In genomic region chr16:21214803-21215202, GRCm38 (mm10) we compare ENCODE assay signal across 12 mouse cellular contexts. TPM values are rescaled to one million over a fixed set of nuclear protein-coding genes. Genes with fewer than 3 reads are reported as not detected.
DNase-seq lines count a peak whose midpoint lies in the region; ATAC-seq and TF ChIP-seq lines count a peak whose summit lies in the region.
"Had no signal": no experiment of that assay in that cellular context is flagged by ENCODE, and none has a peak within 500 bp of the region (broad histone marks: within the 10 kb centered on the region; RNA-seq: fewer than 3 reads in every experiment).

No protein-coding gene starts in this region.

- TF ChIP-seq CTCF in E14TG2a.4 (conservative IDR thresholded peaks at IDR 0.05; ENCODE audit: low read length) = no peak
- TF ChIP-seq CTCF in MEL (IDR thresholded peaks at IDR 0.05 in 2 of 3, conservative IDR thresholded peaks at IDR 0.05 in 1 of 3; ENCODE audit: control insufficient read depth in 1 of 3, insufficient read depth in 1 of 3, low read depth in 2 of 3, low read length in 3 of 3, poor library complexity in 1 of 3, severe bottlenecking in 1 of 3) = no peak
- no peak for TF ChIP-seq CTCF in intestine, postnatal 0 days (IDR thresholded peaks at IDR 0.05; ENCODE audit: low read depth)

- TF ChIP-seq EP300 in MEL (IDR thresholded peaks at IDR 0.05; ENCODE audit: low read depth in 1 of 2, low read length in 2 of 2) = peak in 1 of 2 experiments; percentile 54; a peak in 2 of 4 replicates

- DNase-seq in heart, adult 18-20 months = no peak
- DNase-seq in MEL (ENCODE audit: low read depth, low spot score) = peak; percentile 77
- DNase-seq in thymus, postnatal 36 days = no peak
- no peak for DNase-seq in left cerebral cortex, adult 9 months (ENCODE audit: low spot score in 2 of 2)
- DNase-seq: lung, embryonic 14.5 days had no signal

- H3K9me3 ChIP-seq in heart, embryonic 15.5 days (replicated peaks) = no peaks in the 10 kb centered on the region
- H3K9me3 ChIP-seq in E14TG2a.4 (ENCODE audit: low read length) (no peaks in the 10 kb centered on the region), MEL (replicated peaks; ENCODE audit: insufficient read depth, low read length) (no peaks in the 10 kb centered on the region)
- no peaks in the 10 kb centered on the region for H3K9me3 ChIP-seq in intestine, postnatal 0 days (ENCODE audit: control insufficient read depth)
- H3K9me3 ChIP-seq: midbrain, embryonic 13.5 days had no signal

- H3K79me2 ChIP-seq in MEL (ENCODE audit: control insufficient read depth, insufficient read depth, low read length, poor library complexity) = no peaks in the 10 kb centered on the region

- peak overlapping the region; percentile 74 for H3K27ac ChIP-seq in heart, embryonic 15.5 days
- peak overlapping the region; percentile 3; the same call in 1 of the 2 replicates for H3K27ac ChIP-seq in MEL (ENCODE audit: control insufficient read depth, low read depth, low read length)
- no peak overlapping the region for H3K27ac ChIP-seq in intestine, postnatal 0 days (ENCODE audit: low read depth, low read length)
- H3K27ac ChIP-seq: midbrain, embryonic 13.5 days had no signal

- no peak overlapping the region for H3K4me3 ChIP-seq in heart, embryonic 15.5 days
- H3K4me3 ChIP-seq in E14TG2a.4 (replicated peaks; ENCODE audit: low read length) = peak overlapping the region; percentile 60
- peak overlapping the region; percentile 25 to 26 for H3K4me3 ChIP-seq in MEL (ENCODE audit: control insufficient read depth in 1 of 2, insufficient read depth in 1 of 2, low read depth in 2 of 2, low read length in 2 of 2)
- H3K4me3 ChIP-seq in intestine, postnatal 0 days (ENCODE audit: low read depth, low read length) = no peak overlapping the region
- H3K4me3 ChIP-seq: midbrain, embryonic 13.5 days had no signal

- ATAC-seq in heart, embryonic 15.5 days (replicated peaks; ENCODE audit: insufficient number of reproducible peaks, insufficient read depth, low FRiP score, low read depth) = 0 out of 2 replicates have a peak, but pooled peaks have one; percentile 12
- ATAC-seq in intestine, postnatal 0 days = peak; percentile 46; the same call in 1 of the 2 replicates
- ATAC-seq: activated CD4-positive, CD25-positive, alpha-beta regulatory T cell, adult 4 months; midbrain, embryonic 13.5 days had no signal

- H3K36me3 ChIP-seq in heart, embryonic 15.5 days = peaks cover 26% of the 10 kb centered on the region
- peaks cover 71% of the 10 kb centered on the region for H3K36me3 ChIP-seq in E14TG2a.4 (ENCODE audit: insufficient read depth, low read length)
- H3K36me3 ChIP-seq in MEL (ENCODE audit: control insufficient read depth in 1 of 2, insufficient read depth in 2 of 2, low read length in 2 of 2) = peaks cover 0 to 21% of the 10 kb centered on the region in 2 experiments; a peak in 2 of 4 replicates
- peaks cover 35% of the 10 kb centered on the region; the same call in 1 of the 2 replicates for H3K36me3 ChIP-seq in intestine, postnatal 0 days (ENCODE audit: control insufficient read depth, insufficient read depth)

- no peak overlapping the region for H3K9ac ChIP-seq in heart, embryonic 15.5 days
- peak overlapping the region; percentile 41; the same call in 1 of the 2 replicates for H3K9ac ChIP-seq in MEL (ENCODE audit: control insufficient read depth, low read depth, low read length, poor library complexity, severe bottlenecking)
- H3K9ac ChIP-seq in intestine, postnatal 0 days (ENCODE audit: low read depth, low read length) = no peak overlapping the region
- H3K9ac ChIP-seq: lung, embryonic 14.5 days; midbrain, embryonic 13.5 days had no signal

- WGBS in heart, embryonic 15.5 days = 38% methylated on average over 17 of the region's 17 CpGs
- 56% methylated on average over 17 of the region's 17 CpGs for WGBS in intestine, postnatal 0 days

- no peak for TF ChIP-seq POLR2A in MEL (IDR thresholded peaks at IDR 0.05; ENCODE audit: control insufficient read depth in 1 of 2, insufficient read depth in 1 of 2, low read depth in 1 of 2, low read length in 2 of 2, poor library complexity in 1 of 2)

- H3K4me2 ChIP-seq in heart, embryonic 15.5 days = peak overlapping the region; percentile 38
- 0 out of 2 replicates have a peak overlapping the region, but pooled peaks have one; percentile 24 for H3K4me2 ChIP-seq in intestine, postnatal 0 days (replicated peaks; ENCODE audit: low read depth)
- H3K4me2 ChIP-seq: lung, embryonic 14.5 days; midbrain, embryonic 13.5 days had no signal

- TF ChIP-seq RAD21 in MEL (IDR thresholded peaks at IDR 0.05; ENCODE audit: low read depth, low read length) = no peak

- H3K27me3 ChIP-seq in heart, embryonic 15.5 days = no peaks in the 10 kb centered on the region
- H3K27me3 ChIP-seq in E14TG2a.4 (ENCODE audit: insufficient read depth, low read length) (peaks cover 35% of the 10 kb centered on the region), MEL (ENCODE audit: control insufficient read depth in 1 of 2, insufficient read depth in 2 of 2, low read length in 2 of 2) (no peaks in the 10 kb centered on the region; a peak in 1 of 4 replicates)
- no peaks in the 10 kb centered on the region for H3K27me3 ChIP-seq in intestine, postnatal 0 days (replicated peaks; ENCODE audit: control insufficient read depth, insufficient read depth, low read length)
- H3K27me3 ChIP-seq: CH12.LX; midbrain, embryonic 13.5 days had no signal

- H3K4me1 ChIP-seq in heart, embryonic 15.5 days (replicated peaks) = peaks cover 70% of the 10 kb centered on the region
- H3K4me1 ChIP-seq in E14TG2a.4 (replicated peaks; ENCODE audit: low read depth, low read length) (peaks cover 72% of the 10 kb centered on the region), MEL (ENCODE audit: control insufficient read depth in 1 of 2, insufficient read depth in 2 of 2, low read length in 2 of 2) (peaks cover 0 to 34% of the 10 kb centered on the region in 2 experiments)
- H3K4me1 ChIP-seq in intestine, postnatal 0 days (replicated peaks; ENCODE audit: control insufficient read depth, insufficient read depth, low read length) = peaks cover 17% of the 10 kb centered on the region

TF ChIP-seq in MEL, 35 proteins besides CTCF, POLR2A, EP300 and RAD21 (continues in another document):
- TF ChIP-seq E2F4 (IDR thresholded peaks at IDR 0.05; ENCODE audit: borderline replicate concordance, low read depth, low read length) (no peak), ZC3H11A (IDR thresholded peaks at IDR 0.05; ENCODE audit: low read depth, low read length) (no peak), POLR2AphosphoS2 (IDR thresholded peaks at IDR 0.05; ENCODE audit: low read length) (no peak), ZMIZ1 (IDR thresholded peaks at IDR 0.05; ENCODE audit: low read depth, low read length) (no peak), MYC (IDR thresholded peaks at IDR 0.05; ENCODE audit: low read depth, low read length) (no peak), USF1 (IDR thresholded peaks at IDR 0.05; ENCODE audit: low read depth, low read length) (no peak), MEF2A (IDR thresholded peaks at IDR 0.05; ENCODE audit: extremely low read depth, insufficient replicate concordance, low read depth, low read length, poor library complexity, severe bottlenecking) (no peak), USF2 (IDR thresholded peaks at IDR 0.05; ENCODE audit: borderline replicate concordance in 1 of 2, insufficient read depth in 1 of 2, low read depth in 1 of 2, low read length in 2 of 2) (no peak), SIN3A (IDR thresholded peaks at IDR 0.05; ENCODE audit: low read length) (no peak), TCF12 (IDR thresholded peaks at IDR 0.05; ENCODE audit: low read depth, low read length) (peak; percentile 78), POLR2AphosphoS5 (IDR thresholded peaks at IDR 0.05; ENCODE audit: borderline replicate concordance, low read depth, low read length) (no peak), MXI1 (IDR thresholded peaks at IDR 0.05; ENCODE audit: low read depth, low read length) (no peak), ELF1 (IDR thresholded peaks at IDR 0.05; ENCODE audit: low read depth, low read length) (no peak), MYB (IDR thresholded peaks at IDR 0.05; ENCODE audit: low read depth, low read length) (no peak), TAL1 (IDR thresholded peaks at IDR 0.05; ENCODE audit: low read length) (no peak), UBTF (IDR thresholded peaks at IDR 0.05; ENCODE audit: borderline replicate concordance, insufficient read depth, low read depth, low read length) (no peak), RCOR1 (IDR thresholded peaks at IDR 0.05; ENCODE audit: low read depth, low read length) (0 out of 2 replicates have a peak, but pooled peaks have one; percentile 25), BHLHE40 (IDR thresholded peaks at IDR 0.05; ENCODE audit: borderline replicate concordance, low read depth, low read length) (peak; percentile 38; the same call in 1 of the 2 replicates), HCFC1 (IDR thresholded peaks at IDR 0.05; ENCODE audit: low read depth, low read length) (0 out of 2 replicates have a peak, but pooled peaks have one; percentile 27), SMC3 (IDR thresholded peaks at IDR 0.05; ENCODE audit: low read depth, low read length) (no peak), CHD1 (IDR thresholded peaks at IDR 0.05; ENCODE audit: low read depth, low read length) (no peak), NELFE (IDR thresholded peaks at IDR 0.05; ENCODE audit: low read depth, low read length) (no peak), ETS1 (IDR thresholded peaks at IDR 0.05; ENCODE audit: low read depth, low read length) (peak; percentile 75), CHD2 (IDR thresholded peaks at IDR 0.05; ENCODE audit: low read length) (no peak), MAX (IDR thresholded peaks at IDR 0.05; ENCODE audit: low read length) (no peak), KAT2A (conservative IDR thresholded peaks at IDR 0.05; ENCODE audit: low read depth, low read length) (no peak), MAFK (IDR thresholded peaks at IDR 0.05; ENCODE audit: borderline replicate concordance, low read depth, low read length) (no peak), NRF1 (IDR thresholded peaks at IDR 0.05; ENCODE audit: insufficient read depth, low read depth, low read length, poor library complexity, severe bottlenecking) (no peak), GATA1 (IDR thresholded peaks at IDR 0.05; ENCODE audit: low read depth, low read length) (peak; percentile 16; the same call in 1 of the 2 replicates), TBP (IDR thresholded peaks at IDR 0.05; ENCODE audit: low read depth, low read length) (no peak), JUND (IDR thresholded peaks at IDR 0.05; ENCODE audit: low read depth, low read length) (no peak)

RNA-seq across cellular contexts. Expression of gene Ephb3, which starts 10.2 kb away (rescaled TPM):
- polyA plus RNA-seq in heart, embryonic 15.5 days (2015; fragmentation: Nextera tagmentation; extraction: Ambion mirVana) = 12.1 and 15.3 TPM in 2 replicates
- total RNA-seq in heart, adult 18-20 months (2021) = 1 to 10 TPM; 6.8 to 8.3 TPM
- 0.42 and 0.46 TPM in 2 replicates for total RNA-seq in MEL (2012; rRNA removed)
- polyA plus RNA-seq in MEL (2012; ENCODE audit: insufficient read depth in 1 of 2, insufficient read length in 2 of 2, low read depth in 1 of 2, low replicate concordance in 2 of 2, missing spikeins in 1 of 2) = 1 to 10 TPM in 1 of 2 experiments, not detected in 1; 2.9 TPM
- polyA plus RNA-seq in intestine, postnatal 0 days (2015; fragmentation: Nextera tagmentation; extraction: Ambion mirVana) = 3.9 and 4.0 TPM in 2 replicates
- total RNA-seq: CH12.LX; granulocyte monocyte progenitor cell, adult 5-6 weeks had no signal
- polyA plus RNA-seq: activated CD4-positive, CD25-positive, alpha-beta regulatory T cell, adult 4 months had no signal

Comparison
In these comparisons a context has a peak if more than half of its experiments do, and no peak if none do; other contexts are left out.
1. H3K4me3 ChIP-seq: peak in E14TG2a.4 (single experiment) and MEL (2 of 2); none in heart, embryonic 15.5 days (single experiment) and intestine, postnatal 0 days (single experiment).